Mouse (Mus musculus) kidney, embryonic 15.5 days (tissue): Measurements from ENCODE around the gene Bco1. TPM values are rescaled to one million over a fixed set of nuclear protein-coding genes. Genes with fewer than 3 reads are reported as not detected.

Source experiments
- ATAC-seq: fragments of 200-750 bp; cut with Nextera tagmentation; replicated peaks from 2 replicates; pipeline ENCODE4 v1.8.0; 2017; ENCODE audit warnings: moderate TSS enrichment; ENCODE audit not compliant: low FRiP score
- H3K27ac ChIP-seq: fragments of 300-500 bp; sonication (generic); 2 replicates; pipeline ENCODE4 v1.5.1; 2015; ENCODE audit warnings: mild to moderate bottlenecking, inconsistent platforms
- H3K27me3 ChIP-seq: fragments of 300-500 bp; sonication (generic); 2 replicates; pipeline ENCODE4 v1.6.1; 2015; ENCODE audit warnings: inconsistent platforms
- H3K36me3 ChIP-seq: fragments of 300-500 bp; sonication (generic); 2 replicates; pipeline ENCODE4 v1.6.1; 2015; ENCODE audit warnings: inconsistent platforms
- H3K4me1 ChIP-seq: fragments of 300-500 bp; sonication (generic); 2 replicates; pipeline ENCODE4 v1.6.1; 2015; ENCODE audit warnings: inconsistent platforms
- H3K4me2 ChIP-seq: fragments of 300-500 bp; sonication (generic); 2 replicates; pipeline ENCODE4 v1.6.1; 2015; ENCODE audit warnings: moderate library complexity, mild to moderate bottlenecking, inconsistent platforms
- H3K4me3 ChIP-seq: fragments of 300-500 bp; sonication (generic); replicated peaks from 2 replicates; pipeline ENCODE4 v1.5.1; 2015; ENCODE audit warnings: mild to moderate bottlenecking, inconsistent platforms
- H3K9ac ChIP-seq: fragments of 300-500 bp; sonication (generic); 2 replicates; pipeline ENCODE4 v1.6.1; 2015; ENCODE audit warnings: mild to moderate bottlenecking, inconsistent platforms
- H3K9me3 ChIP-seq: fragments of 300-500 bp; sonication (generic); replicated peaks from 2 replicates; pipeline ENCODE4 v1.6.1; 2016; ENCODE audit warnings: inconsistent platforms
- WGBS: fragments of 180-500 bp; shearing (Covaris S2); methylation state at CpG from one replicate; pipeline ENCODE4 v1.1.7; 2015; ENCODE audit warnings: mixed read lengths; 5-methylcytosine and 5-hydroxymethylcytosine counted together
- polyA plus RNA-seq: library from polyadenylated mRNA; unstranded; fragments of >200 nt; fragmentation: Nextera tagmentation; extraction: Ambion mirVana; gene quantifications from 2 replicates; pipeline ENCODE4 v1.2.1, GENCODE M21; 2015

The Bco1 gene
- polyA plus RNA-seq, 1 experiment from 2014 or later: 0.36 TPM

GRCm38 (mm10) chr8:117158135-117158761 is 62.6 kb downstream of the Bco1 start, which contains the start of gene Gan:
Gene Gan (plus strand): TSS chr8:117158135.
- H3K36me3 ChIP-seq: no peaks in the 10 kb centered on the region
- under 1% methylated on average over 65 of the region's 65 CpGs for WGBS
- peak within 1 kb of the TSS; percentile 89 for H3K27ac ChIP-seq
- peak within 1 kb of the TSS; percentile 93 for H3K4me2 ChIP-seq
- peak within 1 kb of the TSS; percentile 97 for H3K4me3 ChIP-seq
- ATAC-seq: peak; percentile 74
- no peaks in the 10 kb centered on the region for H3K27me3 ChIP-seq
- H3K4me1 ChIP-seq: peaks cover 35% of the 10 kb centered on the region
- H3K9ac ChIP-seq: peak within 1 kb of the TSS; percentile 94
- no peaks in the 10 kb centered on the region for H3K9me3 ChIP-seq

GRCm38 (mm10) chr8:117159031-117159430 is 63.4 kb downstream of the Bco1 start:
- H3K36me3 ChIP-seq: no peaks in the 10 kb centered on the region
- H3K27ac ChIP-seq: no peak overlapping the region
- H3K27me3 ChIP-seq: no peaks in the 10 kb centered on the region
- 46% methylated on average over 5 of the region's 5 CpGs for WGBS
- H3K9ac ChIP-seq: peak overlapping the region; percentile 94; the same call in 1 of the 2 replicates
- peak overlapping the region; percentile 97 for H3K4me3 ChIP-seq
- no peaks in the 10 kb centered on the region for H3K9me3 ChIP-seq
- peak overlapping the region; percentile 93 for H3K4me2 ChIP-seq
- peaks cover 41% of the 10 kb centered on the region for H3K4me1 ChIP-seq
- no peak for ATAC-seq

- WGBS: 82% methylated on average over 4 of the region's 4 CpGs
- Histone ChIP-seq H3K4me1 (peaks cover 24% of the 10 kb centered on the region), H3K27ac (no peak overlapping the region), H3K27me3 (no peaks in the 10 kb centered on the region), H3K36me3 (no peaks in the 10 kb centered on the region), H3K9ac (no peak overlapping the region), H3K9me3 (no peaks in the 10 kb centered on the region), H3K4me3 (no peak overlapping the region), H3K4me2 (no peak overlapping the region)
- no peak for ATAC-seq
Measured at GRCm38 (mm10) chr8:117164912-117165311, 69.3 kb downstream of the Bco1 start.

- Histone ChIP-seq H3K4me2 (no peak overlapping the region), H3K27ac (no peak overlapping the region), H3K4me1 (peaks cover 22% of the 10 kb centered on the region; the same call in 1 of the 2 replicates), H3K27me3 (no peaks in the 10 kb centered on the region), H3K9ac (no peak overlapping the region), H3K4me3 (no peak overlapping the region), H3K9me3 (no peaks in the 10 kb centered on the region), H3K36me3 (no peaks in the 10 kb centered on the region)
- no peak for ATAC-seq
- 91% methylated on average over 4 of the region's 4 CpGs for WGBS
Measured at GRCm38 (mm10) chr8:117165542-117165941, 69.9 kb downstream of the Bco1 start.

- H3K36me3 ChIP-seq: no peaks in the 10 kb centered on the region
- H3K4me2 ChIP-seq: no peak overlapping the region
- no peak overlapping the region for H3K4me3 ChIP-seq
- H3K9me3 ChIP-seq: no peaks in the 10 kb centered on the region
- 64% methylated on average over 2 of the region's 2 CpGs for WGBS
- no peak overlapping the region for H3K27ac ChIP-seq
- H3K9ac ChIP-seq: no peak overlapping the region
- H3K27me3 ChIP-seq: no peaks in the 10 kb centered on the region
- ATAC-seq: no peak
- H3K4me1 ChIP-seq: peaks cover 19% of the 10 kb centered on the region; the same call in 1 of the 2 replicates
Measured at GRCm38 (mm10) chr8:117166515-117166914, 70.9 kb downstream of the Bco1 start.

GRCm38 (mm10) chr8:117167243-117167883 is 71.7 kb downstream of the Bco1 start:
- H3K9me3 ChIP-seq: no peaks in the 10 kb centered on the region
- H3K4me3 ChIP-seq: no peak overlapping the region
- WGBS: 73% methylated on average over 8 of the region's 8 CpGs
- no peak for ATAC-seq
- no peak overlapping the region for H3K4me2 ChIP-seq
- H3K27me3 ChIP-seq: no peaks in the 10 kb centered on the region
- H3K27ac ChIP-seq: no peak overlapping the region
- H3K36me3 ChIP-seq: no peaks in the 10 kb centered on the region
- peaks cover 18% of the 10 kb centered on the region; the same call in 1 of the 2 replicates for H3K4me1 ChIP-seq
- H3K9ac ChIP-seq: no peak overlapping the region

GRCm38 (mm10) chr8:117168378-117168777 is 72.7 kb downstream of the Bco1 start:
- 68% methylated on average over 9 of the region's 9 CpGs for WGBS
- no peak for ATAC-seq

GRCm38 (mm10) chr8:117171826-117172225 is 76.2 kb downstream of the Bco1 start:
- no peak for ATAC-seq
- Histone ChIP-seq H3K27ac (no peak overlapping the region), H3K27me3 (no peaks in the 10 kb centered on the region), H3K4me3 (no peak overlapping the region), H3K4me2 (no peak overlapping the region), H3K36me3 (no peaks in the 10 kb centered on the region; the same call in 1 of the 2 replicates), H3K9ac (no peak overlapping the region), H3K4me1 (peaks cover 27% of the 10 kb centered on the region), H3K9me3 (no peaks in the 10 kb centered on the region)
- 81% methylated on average over 3 of the region's 3 CpGs for WGBS

More at GRCm38 (mm10) chr8:117168378-117168777, 72.7 kb downstream of the Bco1 start:
- Histone ChIP-seq H3K27me3 (no peaks in the 10 kb centered on the region), H3K4me3 (no peak overlapping the region), H3K9me3 (no peaks in the 10 kb centered on the region), H3K27ac (no peak overlapping the region), H3K4me2 (no peak overlapping the region), H3K9ac (no peak overlapping the region), H3K4me1 (peaks cover 26% of the 10 kb centered on the region), H3K36me3 (no peaks in the 10 kb centered on the region)

- 14% methylated on average over 7 of the region's 7 CpGs for WGBS
- H3K36me3 ChIP-seq: no peaks in the 10 kb centered on the region; the same call in 1 of the 2 replicates
- peaks cover 26% of the 10 kb centered on the region for H3K4me1 ChIP-seq
- H3K4me3 ChIP-seq: no peak overlapping the region
- H3K4me2 ChIP-seq: no peak overlapping the region
- H3K9ac ChIP-seq: no peak overlapping the region
- no peaks in the 10 kb centered on the region for H3K9me3 ChIP-seq
- 0 out of 2 replicates have a peak overlapping the region, but pooled peaks have one; percentile 48 for H3K27ac ChIP-seq
- H3K27me3 ChIP-seq: no peaks in the 10 kb centered on the region
- peak; percentile 63 for ATAC-seq
Measured at GRCm38 (mm10) chr8:117172904-117173303, 77.2 kb downstream of the Bco1 start.

GRCm38 (mm10) chr8:117173690-117174089 is 78.0 kb downstream of the Bco1 start:
- H3K9me3 ChIP-seq: no peaks in the 10 kb centered on the region
- ATAC-seq: no peak
- H3K4me2 ChIP-seq: no peak overlapping the region
- no peak overlapping the region for H3K4me3 ChIP-seq
- H3K27ac ChIP-seq: no peak overlapping the region
- peaks cover 21% of the 10 kb centered on the region for H3K4me1 ChIP-seq
- no peaks in the 10 kb centered on the region; the same call in 1 of the 2 replicates for H3K36me3 ChIP-seq
- H3K27me3 ChIP-seq: no peaks in the 10 kb centered on the region
- WGBS: 78% methylated on average over 3 of the region's 3 CpGs
- H3K9ac ChIP-seq: no peak overlapping the region

GRCm38 (mm10) chr8:117174536-117174935 is 78.9 kb downstream of the Bco1 start:
- H3K9me3 ChIP-seq: no peaks in the 10 kb centered on the region
- H3K9ac ChIP-seq: no peak overlapping the region
- no peak overlapping the region for H3K4me2 ChIP-seq
- H3K36me3 ChIP-seq: no peaks in the 10 kb centered on the region; the same call in 1 of the 2 replicates
- ATAC-seq: no peak
- H3K4me1 ChIP-seq: peaks cover 17% of the 10 kb centered on the region
- 92% methylated on average over 5 of the region's 5 CpGs for WGBS
- H3K27ac ChIP-seq: no peak overlapping the region
- no peak overlapping the region for H3K4me3 ChIP-seq
- no peaks in the 10 kb centered on the region for H3K27me3 ChIP-seq

- Histone ChIP-seq H3K4me3 (no peak overlapping the region), H3K4me2 (no peak overlapping the region), H3K9ac (no peak overlapping the region), H3K36me3 (no peaks in the 10 kb centered on the region; the same call in 1 of the 2 replicates), H3K27ac (no peak overlapping the region), H3K27me3 (no peaks in the 10 kb centered on the region), H3K4me1 (peaks cover 17% of the 10 kb centered on the region), H3K9me3 (no peaks in the 10 kb centered on the region)
- 0 out of 2 replicates have a peak, but pooled peaks have one; percentile 40 for ATAC-seq
- 50% methylated on average over 5 of the region's 5 CpGs for WGBS
Measured at GRCm38 (mm10) chr8:117176308-117176707, 80.7 kb downstream of the Bco1 start.
